Mouse (Mus musculus): ENCODE data around the gene Gadd45g.

Gadd45g gene

GRCm38 (mm10) chr13:51846301-51846867 lies at the start of gene Gadd45g:
Gene Gadd45g (plus strand): TSS chr13:51846678.
- DNase-seq (ENCODE audit: low read depth, low spot score) = peak; percentile 97

- DNase-seq (ENCODE audit: low read depth, low spot score) = peak; percentile 83
Observed at GRCm38 (mm10) chr13:51797899-51798746, 48.4 kb upstream of the Gadd45g start.

GRCm38 (mm10) chr13:51799735-51800522 lies 46.5 kb upstream of the Gadd45g start:
- peak; percentile 83 for DNase-seq (ENCODE audit: low read depth, low spot score)

- DNase-seq (ENCODE audit: low read depth, low spot score) = peak; percentile 93
Observed at GRCm38 (mm10) chr13:51800921-51801320, 45.6 kb upstream of the Gadd45g start.

DNA sequence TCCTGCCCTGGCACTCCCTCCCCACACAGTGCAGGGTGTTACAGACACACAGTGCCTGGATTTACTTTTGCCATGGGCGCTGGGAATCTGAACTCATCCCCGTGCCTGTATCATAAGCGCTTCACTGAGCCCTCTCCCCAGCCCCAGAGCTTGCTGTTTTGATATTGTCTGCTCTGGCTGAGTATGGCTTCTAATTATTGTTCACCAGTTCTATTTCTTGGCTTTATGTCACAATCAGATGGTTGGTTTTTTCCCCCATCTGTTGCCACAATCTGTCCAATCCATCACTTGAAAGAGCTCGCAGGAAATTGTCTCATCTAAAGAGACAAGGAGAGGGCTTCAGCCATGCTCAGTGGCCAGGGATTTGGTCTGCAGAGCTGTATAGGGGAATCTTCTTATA lies 40.8 kb upstream of the Gadd45g start:
- no peak for DNase-seq (ENCODE audit: low read depth, low spot score)

DNA sequence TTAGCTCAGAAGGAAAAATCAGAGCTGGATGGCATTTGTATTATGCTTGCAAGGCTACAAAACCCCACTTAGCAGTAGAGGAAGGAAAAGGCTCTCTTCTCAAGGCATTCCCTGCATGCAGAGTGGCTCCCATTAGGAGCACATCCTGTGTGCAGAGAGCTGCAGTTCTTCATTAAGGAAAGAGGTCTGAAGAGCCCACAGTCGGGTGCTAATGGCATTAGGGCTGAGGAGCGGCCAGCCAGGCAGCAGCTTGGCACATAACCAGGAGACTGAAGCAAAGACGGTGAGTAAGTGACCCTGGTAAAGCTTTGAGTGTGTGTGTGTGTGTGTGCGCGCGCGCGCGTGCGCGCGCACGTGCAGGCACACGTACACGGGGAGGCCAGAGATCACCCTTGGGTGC lies 40.3 kb upstream of the Gadd45g start:
- DNase-seq (ENCODE audit: low read depth, low spot score) = no peak

DNA sequence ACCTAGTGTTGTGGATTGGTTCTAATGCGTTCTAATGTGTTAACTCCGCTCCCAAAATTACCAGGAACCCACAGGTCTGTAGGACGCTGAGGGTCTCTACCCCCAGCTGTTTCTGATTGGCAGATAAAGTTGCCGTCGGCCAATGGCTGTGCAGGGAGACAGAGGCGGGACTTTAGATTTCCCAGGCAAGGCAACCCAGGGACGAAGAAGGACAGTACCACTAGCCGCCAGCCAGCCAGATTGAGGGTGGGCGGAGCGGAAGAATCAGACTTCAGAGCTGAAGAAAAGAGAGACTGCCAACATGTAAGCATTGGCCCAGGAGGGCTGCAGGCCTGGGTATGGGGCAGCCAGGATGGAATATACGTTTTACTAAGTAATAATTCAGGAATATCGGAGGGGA lies 38.3 kb upstream of the Gadd45g start:
- no peak for DNase-seq (ENCODE audit: low read depth, low spot score)

DNA sequence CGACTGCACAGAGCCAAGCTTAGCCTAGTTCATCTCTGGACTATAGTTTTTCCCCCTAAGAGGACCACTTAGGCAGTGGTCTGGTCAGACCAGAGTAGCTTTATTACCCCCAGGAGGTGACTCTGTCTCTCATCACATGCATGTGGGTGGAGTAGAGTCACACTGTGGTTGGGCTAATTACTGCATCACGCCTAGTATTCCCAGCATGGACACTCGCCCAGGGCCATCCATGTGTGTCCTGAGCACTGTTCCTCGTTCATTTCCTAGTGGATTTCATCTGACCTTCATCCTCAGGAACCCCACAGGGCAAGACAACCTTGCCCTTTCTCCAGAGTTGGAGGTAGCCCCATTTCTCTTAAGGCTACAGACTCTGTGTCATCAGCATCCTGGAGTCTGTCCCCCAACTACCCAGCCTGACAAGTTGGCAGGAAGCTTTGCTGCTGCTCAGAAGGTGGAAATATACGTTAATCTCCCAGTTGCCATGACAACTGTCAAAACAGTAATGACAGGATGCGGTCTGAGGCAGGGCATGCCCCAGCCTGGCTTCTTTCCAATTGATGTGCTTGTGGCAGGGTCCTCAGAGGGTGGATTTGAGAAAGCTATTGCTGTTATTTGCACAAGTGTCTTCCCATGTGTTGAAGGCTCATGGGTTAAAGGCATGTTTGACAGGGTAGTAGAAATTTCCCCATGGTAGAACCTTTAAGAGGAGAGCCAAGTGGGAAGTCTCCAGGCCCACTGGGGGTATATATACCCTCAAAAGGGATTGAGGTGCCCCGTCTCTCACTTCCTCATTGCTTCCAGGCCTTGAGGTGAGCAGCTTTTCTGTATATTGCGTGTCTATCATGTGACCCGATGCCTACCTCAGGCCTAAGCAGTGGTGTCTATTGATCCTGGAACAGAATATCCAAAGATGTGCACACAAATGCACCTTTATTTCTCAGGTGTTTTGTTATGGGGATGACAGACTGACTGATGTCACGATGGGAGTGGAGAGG lies 32.6 kb upstream of the Gadd45g start:
- peak; percentile 98 for DNase-seq (ENCODE audit: low read depth, low spot score)

GRCm38 (mm10) chr13:51814646-51815045 lies 31.8 kb upstream of the Gadd45g start:
- peak; percentile 84 for DNase-seq (ENCODE audit: low read depth, low spot score)

- DNase-seq (ENCODE audit: low read depth, low spot score) = peak; percentile 86
Observed at GRCm38 (mm10) chr13:51815865-51816504, 30.5 kb upstream of the Gadd45g start.

DNA sequence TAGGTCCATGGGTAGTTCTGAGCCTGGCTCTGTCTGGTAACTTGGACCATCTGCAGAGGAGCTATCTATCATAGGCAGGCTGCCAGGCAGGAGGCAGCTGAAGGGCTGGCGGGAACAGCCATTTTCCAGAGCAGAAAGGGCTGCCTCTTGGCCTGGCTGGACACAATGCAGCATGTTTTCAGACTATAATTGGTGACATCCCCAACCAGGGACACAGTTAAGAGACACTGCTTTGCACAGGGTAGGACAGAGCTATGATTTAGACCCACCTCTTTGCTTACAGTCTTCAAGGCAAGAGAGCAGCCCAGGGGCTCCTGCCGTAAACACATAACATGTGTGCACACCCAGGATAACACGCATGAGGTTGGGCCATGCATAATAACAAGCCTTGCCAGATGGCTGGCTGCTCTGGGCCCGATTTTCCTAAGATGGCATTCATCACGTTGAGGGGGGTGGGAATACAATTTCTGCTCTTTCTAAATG lies 29.9 kb upstream of the Gadd45g start:
- no peak for DNase-seq (ENCODE audit: low read depth, low spot score)

DNA sequence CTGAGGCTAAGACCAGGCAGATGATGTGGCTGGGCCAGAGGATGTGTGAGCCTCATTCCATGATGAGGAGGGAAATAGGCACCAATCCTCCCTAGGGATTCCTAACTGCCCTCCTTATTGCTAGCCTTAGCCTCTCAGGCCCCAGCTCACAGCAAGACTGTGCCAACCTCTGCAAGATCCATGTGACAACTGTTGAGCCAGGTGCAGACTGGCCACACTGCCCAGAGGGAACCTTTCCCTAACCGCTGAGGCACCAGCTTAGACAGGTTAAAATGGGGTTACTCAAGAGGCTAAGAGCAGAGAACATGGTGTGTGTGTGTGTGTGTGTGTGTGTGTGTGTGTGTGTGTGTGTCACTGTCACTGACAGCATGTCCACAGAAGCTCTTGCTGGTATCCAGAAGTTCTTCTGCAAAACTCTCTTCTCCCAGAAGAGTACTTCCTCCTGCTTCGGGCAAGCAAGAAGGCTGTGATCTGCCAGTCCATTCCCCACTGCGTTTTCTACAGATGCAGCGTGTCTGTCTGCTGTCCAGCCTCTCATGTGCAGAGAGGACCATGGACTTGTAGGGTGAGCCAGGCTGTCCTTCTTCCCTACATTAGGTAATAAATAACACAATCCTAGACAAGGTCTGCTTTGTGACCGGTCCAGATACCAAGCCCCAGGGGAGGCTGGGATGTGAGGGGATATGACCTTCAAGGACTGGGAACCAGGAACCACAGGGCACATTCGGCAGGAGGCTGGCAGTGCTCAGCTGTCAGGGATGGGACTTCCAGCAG lies 28.1 kb upstream of the Gadd45g start:
- DNase-seq (ENCODE audit: low read depth, low spot score) = no peak

DNA sequence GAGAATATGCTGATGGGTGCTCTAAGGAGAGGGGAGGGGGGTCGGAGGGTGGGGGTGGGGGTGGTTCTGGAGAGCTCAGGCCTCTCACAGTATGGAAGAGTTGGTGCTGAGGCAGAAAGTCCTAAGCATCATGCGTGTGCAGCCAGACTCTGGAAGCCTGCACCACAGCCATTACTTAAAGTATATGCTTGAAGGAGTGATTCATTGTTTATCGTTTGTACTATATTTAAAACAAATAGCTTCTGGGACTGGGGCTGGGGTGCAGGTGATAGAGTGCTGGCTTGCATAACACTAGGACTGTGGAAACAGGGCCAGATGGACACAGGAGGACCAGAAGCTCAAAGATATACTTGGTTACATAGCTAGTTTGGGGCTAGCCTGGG lies 27.5 kb upstream of the Gadd45g start:
- DNase-seq (ENCODE audit: low read depth, low spot score) = no peak

DNA sequence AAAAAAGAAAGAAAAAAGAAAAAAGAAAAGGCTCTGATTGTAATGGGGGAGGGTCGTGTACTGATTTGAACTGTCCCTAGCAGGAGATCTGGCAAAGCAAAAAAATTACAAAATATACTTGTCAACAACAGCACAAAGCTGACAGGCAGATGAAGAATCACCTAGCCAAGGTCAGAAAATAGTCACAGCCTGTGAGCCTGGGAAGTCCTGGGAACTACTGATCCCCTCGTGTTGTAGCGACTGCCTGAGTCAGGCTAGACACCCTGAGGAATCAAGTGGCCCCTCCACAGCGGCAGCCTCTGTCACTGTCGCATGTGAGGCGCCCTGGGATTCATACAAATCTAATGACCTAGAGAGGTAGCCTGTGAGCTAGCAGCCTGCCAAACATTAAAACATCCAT lies 27.1 kb upstream of the Gadd45g start:
- no peak for DNase-seq (ENCODE audit: low read depth, low spot score)

DNA sequence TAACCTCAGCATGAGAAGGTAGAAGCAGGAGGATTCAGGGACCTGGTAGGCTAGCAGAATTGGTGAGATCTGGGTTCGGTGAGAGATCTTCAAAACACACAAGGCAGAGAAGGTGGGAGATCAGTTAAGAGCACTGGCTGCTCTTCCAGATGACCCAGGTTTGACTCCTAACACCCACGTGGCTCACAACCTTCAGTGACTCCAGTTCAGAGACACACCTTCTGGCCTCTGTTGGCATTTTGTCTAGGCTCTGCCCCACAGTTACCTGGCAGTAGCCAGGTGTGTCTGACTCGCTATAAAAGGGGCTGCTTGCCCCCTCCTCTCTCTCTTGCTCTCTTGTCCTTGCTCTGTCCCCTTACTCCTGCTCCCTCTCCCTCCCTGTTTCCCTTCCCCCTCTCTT lies 24.5 kb upstream of the Gadd45g start:
- DNase-seq (ENCODE audit: low read depth, low spot score) = no peak

DNA sequence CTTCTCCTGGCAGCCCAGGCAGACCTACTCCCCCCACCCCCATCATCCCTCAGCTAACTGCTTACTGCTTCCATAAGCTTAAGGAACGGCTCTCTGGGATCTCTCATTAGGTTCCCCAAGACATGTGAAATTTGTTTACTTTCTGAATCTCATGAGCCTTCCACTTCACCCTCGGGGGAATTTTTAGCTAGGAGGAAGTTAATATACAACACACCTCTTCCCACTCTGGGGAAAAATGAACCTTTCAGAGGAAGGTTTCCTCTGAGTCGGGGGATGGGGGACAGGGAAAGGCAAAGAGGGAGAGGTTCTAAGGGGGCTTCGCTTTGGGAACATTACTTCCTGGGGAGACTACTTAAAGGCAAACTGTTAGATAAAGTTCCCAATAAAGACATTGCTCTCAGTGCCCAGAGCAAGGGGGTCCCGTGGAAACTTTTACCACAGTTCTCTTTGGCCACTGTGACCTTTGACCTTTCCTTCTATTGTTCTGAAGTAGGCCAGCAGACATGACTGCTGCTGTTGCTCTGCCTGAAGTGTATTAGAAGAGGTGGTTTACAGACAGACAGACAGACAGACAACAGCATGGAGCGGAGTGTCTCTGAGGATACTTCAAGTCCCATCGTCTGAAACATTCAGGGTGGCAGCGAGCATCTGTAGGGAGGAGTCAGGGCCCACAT lies 22.5 kb upstream of the Gadd45g start:
- DNase-seq (ENCODE audit: low read depth, low spot score) = no peak

DNA sequence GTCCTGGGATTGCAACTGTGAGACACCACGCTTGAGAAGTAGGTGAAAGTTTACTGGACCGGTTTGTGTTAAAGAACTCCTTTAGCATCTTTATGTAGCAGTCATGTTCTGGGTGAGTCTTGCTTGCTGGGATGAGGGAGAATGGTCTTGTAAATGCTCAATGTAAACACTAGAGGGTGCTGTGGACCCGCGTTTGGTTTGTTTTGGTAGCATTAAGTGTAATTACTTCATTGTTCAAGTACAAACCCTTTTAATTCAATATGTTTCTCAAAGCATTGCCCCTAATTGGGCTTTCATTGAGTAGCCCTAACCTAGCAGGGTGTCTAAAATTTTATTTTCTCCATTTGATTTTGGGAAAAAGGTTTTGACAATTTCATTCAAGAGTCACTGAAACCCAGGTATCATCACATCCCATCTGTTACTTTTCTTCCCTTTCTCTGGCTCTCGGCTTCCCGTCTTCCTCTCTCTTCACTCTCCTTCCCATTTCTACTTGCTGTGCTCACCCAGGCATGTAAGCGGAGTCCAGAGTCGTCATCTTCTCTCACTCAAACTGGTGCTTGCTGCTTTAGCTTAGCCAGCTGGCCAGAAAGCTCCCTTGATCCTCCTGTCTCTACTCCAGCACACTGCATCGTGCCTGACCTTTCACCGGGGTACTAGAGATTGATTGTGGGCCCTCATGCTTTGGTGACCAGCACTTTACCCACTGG lies 15.6 kb upstream of the Gadd45g start:
- DNase-seq (ENCODE audit: low read depth, low spot score) = peak; percentile 63

DNA sequence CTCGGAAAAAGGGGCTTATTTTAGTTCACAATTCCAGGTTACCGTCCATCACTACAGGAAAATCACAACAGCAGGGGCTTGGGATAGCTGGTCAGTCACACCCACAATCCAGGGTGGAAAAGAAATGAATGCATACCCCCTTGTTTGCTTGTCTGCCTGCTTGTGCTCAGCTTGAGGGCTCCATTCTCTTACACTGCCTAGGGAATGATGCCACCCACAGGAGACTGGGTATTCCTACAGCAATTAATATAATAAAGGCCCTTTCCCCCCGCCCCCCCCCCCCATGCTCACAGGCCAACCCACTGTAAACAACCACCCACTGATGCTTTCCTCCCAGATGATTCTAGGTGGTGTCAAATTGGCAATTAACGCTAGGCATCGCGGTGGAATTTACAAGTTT lies 14.0 kb upstream of the Gadd45g start:
- no peak for DNase-seq (ENCODE audit: low read depth, low spot score)

DNA sequence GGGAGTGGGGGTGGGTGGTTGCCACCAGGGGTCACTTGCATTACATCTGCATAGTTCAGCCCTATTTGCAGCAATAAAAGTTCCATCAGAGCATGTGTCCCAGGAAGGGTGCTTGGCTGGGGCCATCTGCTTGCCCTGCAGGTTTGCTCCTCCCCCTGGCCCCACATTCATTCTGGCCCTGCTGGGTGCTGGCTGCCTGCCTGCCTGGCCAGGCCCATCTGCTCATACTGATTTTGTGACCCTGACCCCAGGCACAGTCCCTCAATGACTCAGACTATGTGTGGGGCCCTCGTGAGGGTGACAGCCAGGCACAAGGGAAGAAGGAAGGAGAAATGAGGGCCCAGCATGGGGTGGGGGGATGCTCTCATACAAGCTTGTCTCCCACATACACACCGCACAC lies 12.9 kb upstream of the Gadd45g start:
- DNase-seq (ENCODE audit: low read depth, low spot score) = no peak
